Mouse (Mus musculus): ENCODE results near the gene Mrps2.
A peak's percentile ranks its signal among the peaks of the same experiment; 100 is the strongest.
"Not testable (repeated sequence)": the region's sequence is repeated elsewhere in the genome, so short reads cannot be mapped to it uniquely, and the experiment has no call there.

The Mrps2 gene

DNA sequence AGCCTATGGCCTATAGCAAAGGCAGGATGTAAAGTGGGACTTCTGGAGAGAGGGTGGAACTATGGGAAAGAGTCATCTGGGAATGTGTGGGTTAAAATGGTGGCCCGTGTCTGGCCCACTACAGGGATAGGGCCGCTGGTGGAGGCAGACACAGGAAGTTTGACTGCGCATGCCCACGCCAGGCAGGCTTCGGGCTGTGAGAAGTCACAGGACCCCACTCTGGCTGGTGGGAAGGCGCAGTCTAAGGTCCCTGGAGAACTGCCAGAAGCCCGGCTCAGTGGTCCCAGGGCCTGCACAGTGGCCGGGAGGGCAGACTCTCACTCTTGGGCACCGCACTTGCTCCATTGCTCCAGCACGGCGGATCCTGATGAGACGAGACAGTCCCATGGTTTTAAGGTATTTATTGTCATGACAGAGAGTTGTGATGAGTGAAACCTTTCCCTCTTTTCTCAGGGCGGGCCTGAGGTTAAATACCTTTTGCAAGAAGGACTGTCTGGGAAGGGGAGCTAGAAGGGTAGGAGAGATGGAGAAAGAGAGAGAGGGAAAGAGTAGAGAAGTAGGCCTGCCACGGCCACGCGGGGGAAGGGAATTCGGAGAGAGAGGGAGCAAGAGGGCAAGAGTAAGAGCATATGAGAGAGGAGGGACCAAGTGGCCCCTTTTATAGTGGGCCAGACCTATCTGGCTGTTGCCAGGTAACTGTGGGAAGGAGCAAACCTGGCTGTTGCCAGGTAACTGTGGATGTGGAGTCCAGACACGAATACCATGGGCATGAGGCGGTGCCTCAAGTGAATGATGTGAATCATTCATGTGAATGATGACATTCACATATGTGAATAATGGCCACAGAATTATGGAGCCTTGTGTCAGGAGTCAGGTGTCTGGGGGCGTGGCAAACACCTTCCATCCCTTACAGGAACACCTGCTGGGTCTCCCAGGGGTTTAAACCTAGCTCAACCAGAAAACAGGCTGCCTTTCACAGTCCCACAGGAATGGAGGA is 11.6 kb downstream of the Mrps2 start:
- DNase-seq = no peak

DNA sequence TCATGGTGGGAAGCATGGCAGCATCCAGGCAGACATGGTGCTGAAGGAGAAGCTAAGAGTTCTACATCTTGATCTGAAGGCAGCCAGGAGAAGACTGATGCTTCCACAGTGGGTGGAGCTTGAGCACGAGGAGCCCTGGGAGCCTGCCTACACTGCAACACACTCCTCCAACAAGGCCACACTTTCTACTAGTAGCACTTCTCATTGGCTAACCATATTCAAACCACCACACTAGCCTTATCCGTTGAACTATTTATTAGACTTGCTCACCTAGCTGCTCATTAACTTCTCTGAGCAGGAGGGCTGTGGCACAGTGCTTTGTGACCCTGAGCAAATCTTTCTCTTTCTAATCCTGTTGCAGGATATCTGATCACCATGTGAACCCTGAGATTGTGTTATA is 16.0 kb downstream of the Mrps2 start:
- no peak for DNase-seq

DNA sequence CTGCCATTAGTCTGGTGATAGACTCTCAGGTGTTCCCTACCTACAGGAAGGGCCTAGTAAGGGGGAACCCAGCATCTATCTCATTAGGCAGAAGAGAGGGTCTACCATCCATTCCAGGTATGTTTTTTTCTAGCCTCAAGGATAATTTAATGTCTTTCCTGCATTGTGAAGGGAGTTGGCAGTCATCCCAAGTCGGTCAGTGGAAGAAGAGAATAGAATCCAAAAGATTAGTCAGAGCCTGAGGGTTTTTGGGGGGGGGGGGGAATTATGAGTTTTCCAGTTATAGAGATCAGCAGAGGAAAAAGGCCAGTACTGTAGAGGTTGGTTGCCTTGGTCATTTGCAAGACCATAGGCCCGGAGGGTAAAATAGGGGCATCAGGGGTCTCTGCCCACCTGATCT is 26.7 kb downstream of the Mrps2 start:
- DNase-seq = no peak

DNA sequence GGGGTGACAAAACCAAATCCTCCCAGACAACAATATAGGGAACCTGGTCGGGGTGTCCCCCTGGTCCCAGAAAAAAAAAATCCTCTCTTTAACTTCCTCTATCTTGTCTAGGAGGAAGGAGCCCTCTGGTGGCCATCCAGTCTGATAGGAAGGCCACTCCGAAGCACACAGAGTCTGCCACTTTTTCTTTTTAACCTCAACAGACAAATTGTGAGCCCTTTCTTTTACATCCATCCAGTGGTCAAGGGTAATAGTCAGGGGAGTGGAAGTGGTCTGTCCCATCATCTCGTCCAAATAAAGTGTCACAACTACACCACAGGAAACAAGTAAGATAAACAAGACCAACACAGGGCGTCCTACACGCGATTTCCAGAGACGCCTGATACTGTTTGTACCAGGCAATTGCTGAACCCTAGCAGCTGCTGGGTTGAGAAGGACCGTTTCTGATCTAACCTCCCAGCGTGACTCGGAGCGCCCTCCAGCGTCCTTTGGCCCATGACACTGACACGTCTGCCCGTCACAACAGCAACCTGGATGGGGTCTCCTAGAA is 27.4 kb downstream of the Mrps2 start:
- no peak for DNase-seq

DNA sequence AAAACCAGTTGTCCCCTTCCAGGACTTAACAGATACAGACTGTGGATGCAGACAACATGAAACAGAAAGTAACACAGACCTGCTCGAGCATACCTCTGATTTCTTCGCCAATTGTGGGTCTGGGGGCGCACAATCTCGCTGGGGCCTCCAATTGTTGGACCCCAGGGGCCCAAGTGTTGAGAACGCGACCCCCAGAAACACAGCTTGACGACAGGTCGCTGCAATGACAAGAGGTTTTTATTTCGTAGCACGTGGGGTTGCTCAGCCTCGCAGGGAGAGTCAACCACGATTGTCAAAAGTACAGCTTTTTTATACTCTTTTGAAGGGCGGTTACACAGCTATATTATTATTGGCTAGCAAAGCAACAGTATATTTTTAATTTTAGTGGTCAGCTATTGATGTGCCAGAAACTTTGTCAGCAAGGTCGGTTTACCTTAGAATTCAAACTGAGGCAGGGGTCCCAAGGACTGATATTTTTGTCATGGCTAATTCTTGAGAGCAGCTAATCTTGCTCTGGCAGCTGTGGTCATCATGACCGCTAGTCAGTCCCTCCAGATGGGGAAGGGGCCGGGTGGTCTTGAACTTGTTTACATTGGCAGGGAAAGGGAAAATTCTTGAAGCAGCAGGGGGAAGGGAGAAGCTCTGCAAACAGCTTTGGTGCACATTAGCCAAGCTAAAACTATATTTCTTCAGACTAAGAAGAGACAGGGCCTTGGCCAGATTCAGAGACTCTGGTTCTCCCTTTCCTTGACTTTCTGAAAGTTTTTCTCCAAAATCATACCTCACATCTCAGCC is 28.1 kb downstream of the Mrps2 start:
- no peak for DNase-seq

DNA sequence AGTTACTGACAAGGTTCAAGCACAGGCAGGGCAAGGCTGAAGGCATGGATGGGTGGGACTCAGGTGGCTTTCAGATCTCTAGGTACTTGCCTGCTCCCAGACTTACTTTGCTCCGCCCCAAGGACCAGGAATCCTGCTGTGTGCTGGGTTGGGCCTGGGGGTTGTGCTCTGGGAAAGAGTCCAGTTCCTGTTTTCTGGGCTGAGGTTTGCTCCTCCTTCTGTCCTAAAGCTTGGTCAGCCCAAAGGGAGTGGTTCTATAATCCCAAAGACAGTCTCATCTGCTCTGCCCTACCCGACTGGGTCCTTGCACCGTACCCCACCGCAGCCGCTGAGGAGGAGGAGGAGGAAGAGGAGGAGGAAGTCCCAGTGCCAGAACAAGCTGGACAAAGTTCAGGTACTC is 28.8 kb downstream of the Mrps2 start, which contains the start of gene Gbgt1:
Gbgt1 (plus strand) TSS at position 221 of the 400 bp plus-strand sequence.
- no peak for DNase-seq

DNA sequence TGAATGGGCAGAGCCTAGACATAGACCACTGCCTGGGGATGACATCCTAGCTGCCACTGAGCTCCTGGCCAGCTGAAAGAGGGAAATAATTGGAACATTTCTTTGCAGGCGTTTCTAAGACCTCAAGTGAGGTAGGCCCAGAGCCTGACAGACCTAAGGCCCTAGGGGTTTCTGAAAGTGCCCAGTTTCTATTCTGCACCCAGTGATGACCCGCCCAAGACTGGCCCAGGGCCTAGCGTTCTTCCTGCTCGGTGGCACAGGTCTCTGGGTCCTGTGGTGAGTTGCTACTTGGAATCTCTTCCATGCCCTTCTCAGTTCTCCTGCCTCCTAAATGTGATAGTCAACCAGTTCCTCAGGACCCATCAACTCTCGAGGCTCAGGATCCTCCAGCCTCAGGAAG is 29.7 kb downstream of the Mrps2 start:
- DNase-seq = no peak

DNA sequence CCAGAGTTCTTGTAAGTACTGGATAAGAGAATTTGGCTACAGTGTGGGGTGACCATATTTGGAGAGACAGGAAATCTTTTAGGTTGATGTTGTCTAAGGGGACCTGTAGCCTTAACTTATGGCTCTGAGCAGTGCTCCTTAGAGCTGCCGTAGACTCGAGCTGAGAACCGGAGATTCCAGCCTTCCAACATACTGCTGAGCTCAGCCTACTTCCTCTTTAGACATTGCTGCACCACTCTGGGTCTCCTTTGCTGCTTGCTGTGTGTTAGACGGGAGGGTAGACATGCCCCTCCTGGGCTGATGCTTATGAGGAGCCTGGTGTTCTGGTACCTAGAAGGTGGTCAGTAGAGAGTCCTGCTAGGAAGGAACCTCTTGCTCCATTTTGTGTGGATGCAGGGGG is 30.6 kb downstream of the Mrps2 start:
- no peak for DNase-seq

DNA sequence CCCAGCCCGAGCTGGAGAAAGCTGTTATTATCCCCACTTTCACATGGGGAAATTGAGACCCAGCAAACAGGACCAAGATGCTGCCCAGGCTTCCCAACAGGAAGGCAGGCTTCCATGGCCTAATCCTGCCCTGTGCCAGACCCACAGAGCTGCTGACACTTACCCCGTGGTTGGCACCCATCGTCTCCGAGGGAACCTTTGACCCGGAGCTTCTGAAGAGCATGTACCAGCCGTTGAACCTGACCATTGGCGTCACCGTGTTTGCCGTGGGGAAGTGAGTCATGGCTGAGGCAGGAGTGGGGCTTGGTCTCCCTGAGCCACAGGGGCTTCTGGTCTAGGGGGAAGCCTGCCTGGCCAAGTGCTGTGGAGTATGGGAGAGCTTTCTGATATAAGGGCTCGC is 35.1 kb downstream of the Mrps2 start:
- DNase-seq = no peak

DNA sequence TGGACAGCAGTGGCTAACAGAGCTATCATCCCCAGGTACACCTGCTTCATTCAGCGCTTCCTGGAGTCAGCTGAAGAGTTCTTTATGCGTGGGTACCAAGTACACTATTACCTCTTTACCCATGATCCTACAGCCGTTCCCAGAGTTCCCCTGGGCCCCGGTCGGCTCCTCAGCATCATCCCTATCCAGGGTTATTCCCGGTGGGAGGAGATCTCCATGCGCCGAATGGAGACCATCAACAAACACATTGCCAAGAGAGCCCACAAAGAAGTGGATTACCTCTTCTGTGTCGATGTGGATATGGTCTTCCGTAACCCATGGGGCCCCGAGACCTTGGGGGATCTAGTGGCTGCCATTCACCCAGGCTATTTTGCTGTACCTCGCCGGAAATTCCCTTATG is 36.8 kb downstream of the Mrps2 start:
- DNase-seq = no peak

DNA sequence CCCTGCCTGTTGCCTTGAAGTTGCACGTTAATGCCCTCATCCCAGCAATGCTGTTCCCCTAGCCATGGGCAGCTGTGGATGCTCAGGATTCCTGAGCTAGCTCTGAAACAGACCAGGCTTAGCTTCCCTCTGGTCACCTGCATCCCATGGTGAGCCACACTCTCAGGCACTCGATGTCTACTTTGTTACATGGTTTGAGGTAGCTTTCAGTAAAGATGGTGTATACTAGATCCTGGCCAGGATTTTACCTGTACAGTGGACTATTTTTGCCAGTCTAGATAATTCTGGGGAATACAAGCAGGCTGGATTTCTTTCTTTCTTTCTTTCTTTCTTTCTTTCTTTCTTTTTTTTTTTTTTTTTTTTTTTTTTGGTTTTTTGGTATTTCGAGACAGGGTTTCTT is 37.9 kb downstream of the Mrps2 start, which contains the start of gene Gm10134:
Gm10134 (plus strand) TSS at position 301 of the 400 bp plus-strand sequence.
- DNase-seq = no peak

DNA sequence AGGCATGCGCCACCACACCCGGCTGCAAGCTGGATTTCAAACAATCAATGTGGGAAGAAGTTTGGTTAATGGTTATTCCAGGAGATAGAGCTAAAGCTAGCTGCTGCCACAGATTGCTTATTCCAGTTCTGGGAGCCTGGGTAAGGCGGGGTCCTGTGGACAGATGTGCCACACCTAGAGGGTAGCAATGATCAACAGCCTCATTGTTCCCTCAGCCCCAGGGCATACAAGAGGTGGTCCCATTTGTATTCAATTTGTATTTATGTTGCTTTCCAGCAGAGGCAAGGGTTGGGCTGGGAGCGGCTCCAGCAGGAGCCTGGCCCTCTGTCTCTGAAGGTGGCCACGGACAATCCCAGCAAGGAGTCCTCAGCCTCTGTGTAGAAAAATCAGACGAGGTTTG is 38.4 kb downstream of the Mrps2 start:
- DNase-seq = no peak

DNA sequence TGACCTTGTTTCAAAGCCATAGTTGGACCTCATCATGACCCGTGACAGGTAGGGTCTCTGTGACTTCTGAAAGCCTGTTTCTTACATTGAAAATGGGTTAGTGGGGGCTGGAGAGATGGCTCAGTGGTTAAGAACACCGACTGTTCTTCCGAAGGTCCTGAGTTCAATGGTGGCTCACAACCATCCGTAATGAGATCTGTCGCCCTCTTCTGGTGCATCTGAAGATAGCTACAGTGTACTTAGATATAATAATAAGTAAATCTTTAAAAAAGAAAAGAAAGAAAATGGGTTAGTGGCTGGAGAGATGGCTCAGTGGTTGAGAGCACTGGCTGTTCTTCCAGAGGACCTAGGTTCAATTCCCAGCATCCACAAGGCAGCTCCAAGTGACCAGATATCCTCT is 43.7 kb downstream of the Mrps2 start:
- DNase-seq = not testable (repeated sequence)

DNA sequence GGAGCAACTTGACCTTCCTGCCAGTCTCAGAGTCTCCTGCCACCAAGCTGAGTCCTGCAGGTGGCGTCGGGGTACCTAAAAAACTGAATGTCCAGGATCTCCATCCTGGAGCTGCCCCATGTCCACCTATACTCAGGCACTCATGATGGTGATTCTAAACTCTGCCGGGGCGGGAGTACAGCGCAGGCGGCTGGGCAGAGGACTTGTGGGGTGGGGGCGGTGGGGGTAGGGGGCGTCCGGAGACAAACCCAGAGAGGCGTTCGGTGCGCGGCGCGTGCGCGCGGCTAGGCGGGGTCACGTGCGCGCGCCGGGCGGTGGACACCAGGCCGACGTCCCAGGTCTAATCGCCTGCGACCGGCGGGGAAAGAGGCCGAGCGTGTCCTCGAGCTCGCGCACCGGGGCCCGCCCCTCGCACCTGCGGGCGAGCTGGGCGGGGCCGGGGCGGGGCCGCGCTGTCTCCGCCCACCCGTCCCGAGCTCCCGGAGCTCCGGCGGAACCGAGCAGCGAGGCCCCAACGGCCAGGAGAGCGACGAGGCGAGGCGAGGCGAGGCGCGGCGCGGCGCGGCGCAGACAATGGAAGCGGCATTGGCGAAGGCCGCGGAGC is 45.0 kb downstream of the Mrps2 start, which contains the start of gene Ralgds:
Ralgds (plus strand) TSS at position 328 of the 604 bp plus-strand sequence.
- DNase-seq = peak; percentile 89

DNA sequence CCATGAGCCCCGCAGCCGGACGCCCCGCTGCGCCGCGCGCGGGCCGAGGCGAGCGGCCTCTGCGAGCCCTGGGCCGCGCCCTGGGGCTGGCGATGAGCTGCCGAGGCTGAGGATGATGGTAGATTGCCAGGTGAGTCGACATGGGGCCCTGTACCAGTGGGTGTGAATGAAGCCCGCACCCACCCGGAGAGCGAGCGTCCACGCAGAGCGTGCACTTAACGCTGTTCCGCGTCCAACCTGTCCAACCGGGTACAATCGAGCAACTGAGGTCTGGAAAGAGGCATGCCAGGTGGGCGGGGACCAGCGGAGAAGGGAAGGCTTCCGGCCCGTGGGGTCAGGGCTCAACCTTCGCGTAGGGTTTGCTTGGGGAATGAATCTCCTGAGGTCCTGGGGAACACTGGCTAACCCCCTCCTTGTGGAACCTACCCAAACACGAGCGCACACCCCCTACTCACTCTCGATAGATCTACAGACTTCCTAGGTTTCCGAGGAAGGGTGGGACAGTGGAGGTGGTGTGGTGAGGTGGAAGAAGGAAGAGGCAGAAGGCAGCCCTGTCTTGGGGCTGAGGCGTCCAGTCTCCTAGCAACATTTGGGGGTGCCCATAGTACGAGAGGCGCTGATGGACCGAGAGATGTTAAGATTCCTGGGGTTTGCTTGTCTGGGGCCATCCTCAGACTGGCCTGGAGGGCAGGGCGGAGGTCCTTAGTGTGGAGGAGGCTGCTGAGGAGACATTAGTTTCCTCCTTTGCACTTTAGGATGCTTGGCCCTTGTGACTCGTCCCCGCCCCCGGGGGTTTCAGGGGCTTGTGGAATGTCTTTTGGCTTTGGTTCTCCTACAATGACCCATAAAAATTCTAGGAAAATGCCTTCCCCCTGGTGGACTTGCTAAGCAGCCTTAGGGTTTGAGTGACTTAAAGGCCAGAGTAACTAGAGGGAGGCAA is 45.8 kb downstream of the Mrps2 start:
- DNase-seq = peak; percentile 77

DNA sequence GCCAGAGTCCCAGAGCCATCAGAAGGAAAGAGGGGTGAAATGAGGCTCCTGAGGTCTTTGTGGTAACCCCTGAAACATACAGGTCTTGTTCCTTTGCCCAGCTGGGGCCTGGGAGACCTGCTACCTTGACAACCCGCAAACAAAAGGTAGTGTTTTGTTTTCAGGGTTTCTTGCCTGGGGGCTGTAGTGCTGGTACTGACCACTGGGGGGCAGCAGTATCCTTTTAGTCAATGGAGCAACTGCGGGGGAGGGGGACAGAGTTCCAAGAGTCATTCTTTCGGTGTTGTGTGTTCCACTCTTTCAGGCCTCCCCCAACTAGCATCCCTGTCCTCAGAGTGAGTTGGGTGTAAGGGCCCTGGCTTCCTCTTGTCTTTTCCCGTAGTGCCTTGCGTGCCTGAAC is 46.6 kb downstream of the Mrps2 start:
- peak; percentile 83 for DNase-seq

DNA sequence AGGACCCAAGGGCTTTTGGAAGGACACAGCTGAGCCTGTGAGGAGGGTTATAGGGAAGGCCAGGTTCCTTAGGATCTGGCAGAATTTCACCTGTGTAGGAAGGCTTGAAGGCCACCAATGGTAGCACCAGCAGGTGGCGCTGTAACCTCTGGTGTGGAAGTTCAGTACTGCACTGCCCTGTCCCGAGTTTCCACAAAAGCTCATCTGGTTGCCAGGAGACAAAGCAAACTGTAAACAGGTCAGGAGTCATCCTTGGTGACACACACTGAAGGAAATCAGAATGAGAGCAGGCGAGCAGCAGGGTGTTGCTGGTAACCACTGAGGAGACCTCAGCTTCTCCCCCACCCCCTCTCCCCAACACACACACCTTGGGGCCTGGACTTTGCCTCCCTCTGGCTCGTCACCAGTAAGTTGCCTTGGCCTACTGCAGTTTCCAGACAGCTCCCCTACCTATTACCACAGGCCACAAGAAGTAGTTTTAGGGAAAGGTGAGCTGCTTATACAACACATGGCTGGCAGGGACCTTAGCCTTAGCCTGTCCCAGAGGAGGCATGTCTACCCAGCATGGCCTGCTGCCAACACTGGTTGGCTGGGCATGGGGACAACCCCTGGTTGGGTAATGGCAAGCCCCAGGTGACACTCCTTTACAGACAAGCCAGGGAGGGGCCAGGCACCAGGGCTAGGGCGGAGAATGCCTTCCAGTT is 49.5 kb downstream of the Mrps2 start:
- DNase-seq = peak; percentile 75

DNA sequence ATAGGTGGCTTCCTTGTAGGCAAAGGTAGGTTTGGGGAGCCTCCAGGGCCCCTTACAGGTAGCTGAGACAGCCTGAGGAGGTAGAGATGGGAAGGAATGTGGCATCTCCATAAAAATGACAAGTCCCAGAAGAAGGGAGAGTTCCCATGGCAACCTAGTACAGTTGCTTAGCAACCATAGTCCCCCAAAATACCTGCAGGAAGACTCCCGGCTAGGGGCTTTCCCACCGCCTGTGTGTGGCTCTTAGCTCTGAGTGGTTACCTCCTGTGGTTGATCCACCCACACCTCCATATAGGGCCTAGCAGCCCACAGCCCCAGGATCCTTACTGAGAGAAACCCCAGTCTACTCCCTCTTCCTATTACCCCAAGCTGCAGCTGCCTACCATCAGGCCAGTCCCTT is 50.4 kb downstream of the Mrps2 start:
- DNase-seq = peak; percentile 37

DNA sequence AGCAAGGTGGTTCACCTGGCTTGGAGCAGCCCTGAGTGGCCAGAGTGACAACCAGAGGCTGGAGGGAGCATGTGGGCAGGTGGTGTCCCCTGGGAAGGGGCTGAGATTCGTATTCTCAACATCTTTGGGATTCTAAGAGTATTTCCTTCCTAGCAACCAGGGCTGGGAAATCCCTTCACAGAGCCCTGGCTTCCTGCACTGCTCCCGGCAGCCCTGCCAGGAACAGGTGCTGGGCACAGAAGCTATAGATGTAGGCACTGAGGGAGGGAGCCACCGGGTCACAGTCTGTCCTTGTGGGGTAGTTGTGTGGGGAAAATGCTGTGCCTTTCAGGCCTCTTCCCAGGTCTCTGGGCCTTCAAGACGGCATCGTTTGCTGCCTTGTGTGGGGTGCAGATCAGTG is 52.7 kb downstream of the Mrps2 start:
- peak; percentile 83 for DNase-seq

All from cerebellum, adult 11-12 months (tissue).